ENCODE assay signal across 12 mouse cellular contexts in genomic region chr17:10639816-10640215, GRCm38 (mm10).
"Had no signal": no experiment of that assay in that cellular context is flagged by ENCODE, and none has a peak within 500 bp of the region (broad histone marks: within the 10 kb centered on the region; RNA-seq: fewer than 3 reads in every experiment).

No protein-coding gene starts in this region.

- DNase-seq: left cerebral cortex, postnatal 4 days; liver; liver, embryonic 13.5 days; liver, postnatal 0 days; lung, adult 18-20 months; lung, adult 2 months; lung, embryonic 14.5 days; lung, postnatal 10 days; lung, postnatal 14 days; lung, postnatal 36 days; lung, postnatal 4 days; midbrain, embryonic 14.5 days had no signal
